Mouse (Mus musculus) left cerebral cortex, adult 6 months (tissue): ENCODE data around the gene Tmx2. TPM values are rescaled to one million over a fixed set of nuclear protein-coding genes. Genes with fewer than 3 reads are reported as not detected.

Experiments
- long read RNA-seq, 2 experiments: library from polyadenylated mRNA; unstranded; transcript quantifications; one replicate each; pipeline ENCODE4 v2.0.0; 2019 to 2020
- polyA plus RNA-seq: library from polyadenylated mRNA; unstranded; fragments of <200 nt; fragmentation: Nextera tagmentation; gene quantifications from 2 replicates; pipeline ENCODE4 v1.2.3, GENCODE M21; 2021

The Tmx2 gene
- 239 and 350 TPM in 2 replicates for polyA plus RNA-seq
- long read RNA-seq, experiment 1, transcript Tmx2-201 (8 exons, 1,977 nt): major isoform, 1,981 of 2,121 reads
- long read RNA-seq, experiment 1, transcript Tmx2-202 (7 exons, 1,926 nt): minor isoform, 25 of 2,121 reads
- long read RNA-seq, experiment 1, partial matches to known transcripts: 36 of 2,121 reads
- long read RNA-seq, experiment 1, other reads (novel, unspliced or antisense): 79 of 2,121 reads
- long read RNA-seq, experiment 2, transcript Tmx2-201 (8 exons, 1,977 nt): major isoform, 373 of 420 reads
- long read RNA-seq, experiment 2, partial matches to known transcripts: 24 of 420 reads
- long read RNA-seq, experiment 2, other reads (novel, unspliced or antisense): 22 of 420 reads

GRCm38 (mm10) chr2:84679016-84679415 lies at the start of gene Tmx2:
Gene Tmx2, minus strand, starts transcription at chr2:84679140.

GRCm38 (mm10) chr2:84727172-84727858 lies 48.4 kb upstream of the Tmx2 start, which contains the start of gene Clp1:
Gene Clp1, minus strand, starts transcription at chr2:84727350.

GRCm38 (mm10) chr2:84714811-84715561 lies 36.0 kb upstream of the Tmx2 start, which contains the start of gene Zdhhc5:
Gene Zdhhc5, minus strand, starts transcription at chr2:84715180.

GRCm38 (mm10) chr2:84677968-84678880 lies 716 bp downstream of the Tmx2 start, which contains the start of the genes Gm28635 and Med19:
Gene Gm28635, minus strand, starts transcription at chr2:84678041.
Gene Med19, plus strand, starts transcription at chr2:84678402.

GRCm38 (mm10) chr2:84670569-84670933 lies 8.4 kb downstream of the Tmx2 start, which contains the start of gene Selenoh:
Gene Selenoh, minus strand, starts transcription at chr2:84670770.

GRCm38 (mm10) chr2:84658806-84659205 lies 20.1 kb downstream of the Tmx2 start, which contains the start of gene Btbd18:
Gene Btbd18, plus strand, starts transcription at chr2:84659079.

GRCm38 (mm10) chr2:84650464-84651195 lies 28.3 kb downstream of the Tmx2 start, which contains the start of gene Ctnnd1:
Gene Ctnnd1, minus strand, starts transcription at chr2:84650765.

Other genes with a start within 250 kb of the Tmx2 start
- gene Tfpi, start 202.4 kb downstream of the Tmx2 start, polyA plus RNA-seq: 2.7 and 3.1 TPM in 2 replicates
- gene Ctnnd1, start 28.4 kb downstream of the Tmx2 start, polyA plus RNA-seq: 5.0 and 5.6 TPM in 2 replicates
- gene Btbd18, start 20.1 kb downstream of the Tmx2 start, polyA plus RNA-seq: 0.06 TPM in 1 of 2 replicates, not detected in the other
- gene Selenoh, start 8.4 kb downstream of the Tmx2 start, polyA plus RNA-seq: 94.1 and 109 TPM in 2 replicates
- not detected in 2 replicates for gene Gm28635, start 1.1 kb downstream of the Tmx2 start, polyA plus RNA-seq
- 14.4 and 25.0 TPM in 2 replicates for gene Med19, start 738 bp downstream of the Tmx2 start, polyA plus RNA-seq
- 5.5 and 8.0 TPM in 2 replicates for gene Zdhhc5, start 36.0 kb upstream of the Tmx2 start, polyA plus RNA-seq
- 10.4 and 10.5 TPM in 2 replicates for gene Clp1, start 48.2 kb upstream of the Tmx2 start, polyA plus RNA-seq
- 19.6 and 26.9 TPM in 2 replicates for gene Ypel4, start 54.9 kb upstream of the Tmx2 start, polyA plus RNA-seq
- gene Gm19426, start 64.5 kb upstream of the Tmx2 start, polyA plus RNA-seq: 0.70 and 1.2 TPM in 2 replicates
- gene Serping1, start 96.3 kb upstream of the Tmx2 start, polyA plus RNA-seq: 9.7 and 14.3 TPM in 2 replicates
- 7.5 and 12.5 TPM in 2 replicates for gene Ube2l6, start 119.7 kb upstream of the Tmx2 start, polyA plus RNA-seq
- not detected in 2 replicates for gene Smtnl1, start 143.5 kb upstream of the Tmx2 start, polyA plus RNA-seq
- 174 and 190 TPM in 2 replicates for gene Timm10, start 147.9 kb upstream of the Tmx2 start, polyA plus RNA-seq
- 0.14 and 0.29 TPM in 2 replicates for gene Slc43a1, start 159.7 kb upstream of the Tmx2 start, polyA plus RNA-seq
- 5.6 and 49.3 TPM in 2 replicates for gene Rtn4rl2, start 207.6 kb upstream of the Tmx2 start, polyA plus RNA-seq